Mouse (Mus musculus): Measurements from ENCODE around the gene 4930415O20Rik. TPM values are rescaled to one million over a fixed set of nuclear protein-coding genes. Genes with fewer than 3 reads are reported as not detected.
"Not testable (repeated sequence)": the region's sequence is repeated elsewhere in the genome, so short reads cannot be mapped to it uniquely, and the experiment has no call there.

The 4930415O20Rik gene
- total RNA-seq, 2 experiments from 2014 or later, result not detected

DNA sequence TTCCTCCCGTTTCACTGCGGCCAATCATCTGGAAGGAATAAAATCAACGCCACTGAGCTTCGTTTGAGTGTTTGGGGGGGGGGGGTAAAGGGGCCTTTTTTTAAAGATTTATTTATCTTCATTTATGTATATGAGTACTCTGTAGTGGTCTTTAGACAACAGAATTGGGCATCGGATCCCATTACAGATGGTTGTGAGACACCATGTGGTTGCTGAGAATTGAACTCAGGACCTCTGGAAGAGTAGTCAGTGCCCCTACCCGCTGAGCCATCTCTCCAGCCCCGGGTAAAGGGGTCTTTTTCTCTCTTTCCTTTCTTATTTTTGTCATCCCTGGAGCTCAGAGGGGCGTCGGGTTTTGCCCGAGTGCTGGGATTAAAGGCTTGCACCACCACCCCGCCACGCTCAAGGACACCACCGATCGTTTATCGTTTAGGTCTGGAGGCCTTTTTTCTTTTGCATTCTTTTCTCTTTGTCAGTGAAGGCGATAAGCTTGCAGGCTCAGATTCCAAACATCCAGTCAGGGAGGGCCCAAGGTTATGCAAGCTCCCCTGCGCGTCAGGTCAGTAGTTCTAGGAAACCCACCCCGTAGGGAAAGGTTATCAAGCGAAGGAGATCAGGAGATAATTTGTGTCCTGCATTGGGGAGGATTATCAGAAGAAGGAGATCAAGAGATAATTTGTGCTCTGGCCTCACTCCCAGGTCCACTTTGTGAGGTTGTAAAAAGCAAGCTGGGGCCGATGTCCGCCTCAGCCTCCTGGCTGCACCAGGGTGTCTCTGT lies 2.4 kb upstream of the 4930415O20Rik start:
- peak in 1 of 2 experiments; percentile 25 for DNase-seq (ENCODE audit: low spot score in 2 of 2)

DNA sequence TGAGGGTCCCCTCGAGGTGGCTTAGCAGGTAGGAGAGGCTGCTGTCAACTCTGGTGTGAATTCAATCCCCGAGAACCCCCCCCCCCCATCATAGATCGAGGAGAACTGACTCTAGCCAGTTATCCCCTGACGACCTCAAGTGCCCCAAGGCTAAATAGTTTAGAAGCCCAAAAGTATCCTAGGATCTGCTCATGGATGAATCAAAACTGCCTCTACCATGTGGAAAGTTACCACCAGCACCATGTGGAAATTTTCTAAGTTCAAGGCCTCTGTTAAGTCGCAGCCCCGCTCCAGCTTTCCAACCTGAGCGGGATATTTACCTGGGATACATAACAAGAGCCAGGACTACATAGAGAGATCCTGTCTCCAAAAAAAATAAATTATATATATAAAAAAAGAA lies 1.6 kb upstream of the 4930415O20Rik start:
- no peak for DNase-seq (ENCODE audit: low spot score in 2 of 2)

DNA sequence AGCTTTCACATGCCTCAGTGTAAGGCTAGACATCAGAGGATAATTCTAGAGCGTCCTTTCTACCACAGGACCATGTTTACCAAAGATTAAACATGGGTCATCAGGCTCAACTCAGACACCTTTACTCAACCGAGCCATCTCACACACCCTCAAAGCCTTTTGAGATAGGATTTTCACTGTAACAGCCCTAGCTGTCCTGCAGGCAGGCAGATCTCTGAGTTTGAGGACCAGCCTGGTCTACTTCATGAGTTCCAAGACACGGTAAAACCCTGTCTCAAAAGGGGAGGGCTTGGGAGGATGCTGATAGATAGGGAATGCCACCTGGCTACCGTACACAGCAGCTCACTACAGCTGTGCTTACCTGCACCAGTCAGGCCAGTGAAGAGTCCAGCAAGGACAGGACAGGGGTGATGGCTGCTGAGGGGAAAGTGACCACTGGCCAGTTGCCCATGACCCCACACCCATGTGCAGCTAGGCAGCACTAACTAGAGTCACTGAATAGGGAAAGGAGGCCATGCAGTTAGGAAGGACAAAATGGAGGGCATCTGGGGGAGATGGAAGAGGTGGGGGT lies 924 bp upstream of the 4930415O20Rik start:
- no peak for DNase-seq (ENCODE audit: low spot score in 2 of 2)

DNA sequence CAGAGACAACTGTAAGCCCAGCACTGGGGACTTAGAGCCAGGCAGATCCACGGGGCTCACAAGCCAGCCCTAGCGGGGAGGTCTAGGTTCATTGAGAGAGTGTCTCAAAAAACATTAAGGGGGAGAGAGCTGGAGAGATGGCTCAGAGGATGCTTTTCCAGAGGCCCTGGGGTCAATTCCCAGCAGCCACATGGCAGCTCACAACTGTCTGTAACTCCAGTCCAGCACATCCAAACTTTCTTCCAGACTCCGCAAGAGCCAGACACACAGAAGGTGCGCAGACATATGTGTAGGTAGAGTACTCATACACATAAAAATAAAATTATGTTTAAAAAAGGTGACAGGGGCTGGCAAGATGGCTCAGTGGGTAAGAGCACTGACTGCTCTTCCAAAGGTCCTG lies 2.5 kb downstream of the 4930415O20Rik start:
- no peak for DNase-seq (ENCODE audit: low spot score in 2 of 2)

DNA sequence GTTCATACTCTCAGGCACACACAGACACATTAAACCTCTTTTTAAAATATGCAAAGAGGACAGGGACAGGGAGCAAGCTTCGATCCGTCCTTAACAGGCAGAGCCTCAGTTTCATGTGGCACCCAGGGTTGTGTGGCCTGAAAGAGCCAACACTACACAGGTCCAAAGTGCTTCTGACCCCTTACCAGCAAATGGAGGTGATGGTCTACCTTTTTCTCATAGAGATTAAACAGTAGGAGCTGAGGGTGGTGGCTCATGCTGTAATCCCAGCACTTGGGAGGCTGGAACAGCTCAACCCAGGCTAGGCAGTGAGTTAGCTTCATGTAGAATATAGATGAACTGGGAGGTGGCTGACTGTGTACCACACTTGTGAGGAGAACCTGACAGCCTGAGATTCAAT lies 8.5 kb downstream of the 4930415O20Rik start:
- no peak for DNase-seq (ENCODE audit: low spot score in 2 of 2)

DNA sequence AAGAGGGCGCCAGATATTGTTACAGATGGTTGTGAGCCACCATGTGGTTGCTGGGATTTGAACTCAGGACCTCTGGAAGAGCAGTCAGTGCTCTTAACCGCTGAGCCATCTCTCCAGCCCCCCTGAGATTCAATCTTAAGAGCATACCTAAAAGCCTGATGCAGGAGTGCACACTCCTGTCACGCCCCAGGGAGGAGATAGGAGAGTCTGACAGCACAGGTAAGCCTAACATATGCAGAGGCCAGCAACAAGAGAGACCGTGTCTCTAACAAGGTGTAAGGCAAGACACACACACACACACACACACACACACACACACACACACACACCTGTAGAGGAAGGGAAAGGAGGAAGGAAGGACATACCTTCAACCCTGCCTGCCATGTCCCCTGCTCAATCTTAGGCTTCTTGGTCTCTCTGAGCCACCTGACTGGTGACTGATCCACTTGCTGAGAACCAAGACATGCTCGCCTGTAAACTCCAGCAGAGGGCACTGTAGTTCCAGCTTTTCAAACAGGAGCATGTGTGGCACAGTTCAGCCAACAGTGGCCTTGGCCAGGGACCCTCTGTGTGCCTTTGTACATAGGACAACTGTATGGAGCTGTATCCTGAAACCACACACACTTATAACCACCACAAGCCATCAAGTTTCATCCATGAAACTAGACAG lies 9.1 kb downstream of the 4930415O20Rik start:
- DNase-seq (ENCODE audit: low spot score in 2 of 2), result peak; percentile 63 to 89

DNA sequence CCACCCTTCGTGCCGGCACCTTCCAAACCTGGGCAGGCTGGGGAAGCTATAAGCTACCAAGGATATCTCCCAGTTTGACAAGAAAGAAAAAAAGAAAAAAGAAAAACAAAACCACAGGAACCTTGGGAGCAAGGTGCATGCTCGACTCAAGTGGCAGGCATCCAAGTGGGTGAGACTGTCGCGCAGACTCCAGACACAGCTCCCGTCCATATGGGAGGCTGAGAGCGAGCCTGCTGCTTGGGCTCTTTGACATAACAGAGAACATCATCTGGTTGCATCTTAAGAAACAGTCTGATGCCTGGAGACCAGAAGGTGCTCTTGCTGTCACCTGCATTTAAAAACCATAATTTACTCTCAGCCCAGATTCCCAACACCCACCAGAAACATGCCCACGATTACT lies 11.6 kb downstream of the 4930415O20Rik start:
- peak; percentile 22 to 65 for DNase-seq (ENCODE audit: low spot score in 2 of 2)

DNA sequence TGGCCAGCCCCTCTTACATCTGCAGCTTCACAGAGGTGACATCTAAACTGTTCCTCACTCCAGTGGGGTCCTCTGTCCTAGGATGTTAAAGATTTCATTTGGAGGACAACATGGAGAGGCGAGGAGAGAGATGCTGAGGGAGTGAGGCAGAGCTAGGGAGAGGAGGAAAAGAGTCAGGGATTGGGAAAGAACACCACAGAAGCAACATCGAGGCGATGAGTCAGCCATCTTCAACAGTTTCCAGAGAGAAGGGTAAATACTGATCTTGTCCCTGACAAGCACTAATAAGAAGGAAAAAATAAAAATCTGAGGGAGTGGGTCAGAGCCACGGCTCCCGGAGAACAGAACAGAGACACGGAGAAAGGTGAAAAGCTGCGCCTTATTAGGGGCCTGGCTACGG lies 12.2 kb downstream of the 4930415O20Rik start:
- DNase-seq (ENCODE audit: low spot score in 2 of 2), result no peak

DNA sequence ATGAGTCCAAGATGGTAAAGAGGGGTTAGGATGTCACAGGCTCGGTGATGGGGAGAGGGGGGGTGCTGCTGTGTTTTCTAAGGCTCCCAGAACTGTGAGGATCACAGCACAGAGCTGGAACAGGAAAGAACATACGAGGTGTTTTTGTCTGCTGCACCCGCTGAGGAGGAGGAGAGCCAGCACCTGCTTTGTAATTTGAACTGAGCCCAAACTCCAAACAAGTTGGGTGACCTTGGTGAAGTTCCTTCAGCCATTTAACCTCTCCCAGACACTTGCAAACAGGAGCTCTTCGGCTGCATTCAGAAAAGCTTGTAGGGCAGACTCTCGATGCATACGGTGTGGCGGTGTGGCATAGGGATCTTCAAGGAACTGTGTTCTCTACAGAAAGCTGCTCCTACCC lies 14.6 kb downstream of the 4930415O20Rik start:
- no peak for DNase-seq (ENCODE audit: low spot score in 2 of 2)

DNA sequence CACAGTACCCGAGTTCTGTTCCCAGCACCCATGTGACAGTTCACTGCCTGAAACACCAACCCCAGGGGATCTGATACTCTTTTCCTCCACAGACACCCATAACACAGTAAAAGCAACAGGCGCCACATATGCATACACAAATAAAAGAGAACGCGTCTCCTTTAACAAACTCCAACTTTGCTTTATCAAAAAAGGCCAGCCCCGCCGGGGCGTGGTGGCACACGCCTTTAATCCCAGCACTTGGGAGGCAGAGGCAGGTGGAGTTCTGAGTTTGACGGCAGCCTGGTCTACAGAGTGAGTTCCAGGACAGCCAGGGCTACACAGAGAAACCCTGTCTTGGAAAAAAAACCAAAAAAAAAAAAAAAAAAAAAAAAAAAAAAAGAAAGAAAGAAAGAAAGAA lies 15.3 kb downstream of the 4930415O20Rik start:
- not testable (repeated sequence) for DNase-seq (ENCODE audit: low spot score in 2 of 2)

DNA sequence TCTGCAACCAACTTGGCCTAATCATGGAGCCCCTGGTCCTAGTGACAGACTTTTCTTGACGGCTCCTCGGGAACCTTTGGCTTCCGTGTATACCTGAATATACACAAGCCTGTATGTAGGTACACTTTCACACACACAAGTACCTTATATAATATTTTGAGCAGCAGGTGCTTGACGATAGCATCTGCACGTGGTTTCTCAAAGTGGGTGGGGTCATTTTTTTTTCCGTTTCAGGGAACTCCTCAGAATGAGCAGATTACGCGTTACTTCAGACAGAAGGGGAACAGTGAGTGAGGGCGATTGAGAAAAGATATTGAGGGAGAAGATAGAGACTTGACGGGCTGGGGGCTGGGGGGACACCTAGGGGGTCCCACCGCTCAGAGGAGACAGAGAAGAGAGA lies 16.9 kb downstream of the 4930415O20Rik start:
- no peak for DNase-seq (ENCODE audit: low spot score in 2 of 2)

DNA sequence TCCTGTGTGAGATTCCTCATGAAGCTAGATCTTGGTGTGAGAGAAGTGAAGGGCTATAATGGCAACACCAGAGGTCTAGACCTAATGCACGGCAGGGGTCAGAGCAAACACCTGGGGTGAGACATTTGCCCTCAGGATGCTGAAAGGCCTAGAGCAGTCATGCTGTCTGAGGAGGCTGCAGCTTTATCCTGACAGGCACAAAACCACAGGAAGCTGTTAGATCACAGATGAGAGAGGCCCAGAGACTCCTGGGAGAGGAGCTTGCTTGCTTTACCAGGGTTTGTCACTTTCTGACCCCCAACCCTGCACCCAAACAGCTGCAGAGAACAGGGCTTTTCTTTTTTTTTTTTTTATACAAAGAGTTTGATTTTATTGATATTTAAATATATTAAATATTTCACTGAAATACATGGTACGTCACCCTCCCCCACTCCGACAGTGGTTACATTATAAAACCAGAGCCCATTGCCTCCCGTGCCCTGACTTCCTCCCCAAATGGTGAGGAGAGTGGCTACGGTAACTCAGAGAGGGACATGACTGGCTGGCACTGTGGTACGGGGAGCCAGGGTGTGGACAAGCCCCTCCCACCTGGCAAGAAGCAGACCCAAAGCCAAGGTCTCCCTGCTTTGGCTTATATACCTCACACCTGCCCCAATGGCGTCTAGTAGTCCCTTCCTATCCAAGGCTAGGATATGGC lies 19.0 kb downstream of the 4930415O20Rik start:
- no peak for DNase-seq (ENCODE audit: low spot score in 2 of 2)

DNA sequence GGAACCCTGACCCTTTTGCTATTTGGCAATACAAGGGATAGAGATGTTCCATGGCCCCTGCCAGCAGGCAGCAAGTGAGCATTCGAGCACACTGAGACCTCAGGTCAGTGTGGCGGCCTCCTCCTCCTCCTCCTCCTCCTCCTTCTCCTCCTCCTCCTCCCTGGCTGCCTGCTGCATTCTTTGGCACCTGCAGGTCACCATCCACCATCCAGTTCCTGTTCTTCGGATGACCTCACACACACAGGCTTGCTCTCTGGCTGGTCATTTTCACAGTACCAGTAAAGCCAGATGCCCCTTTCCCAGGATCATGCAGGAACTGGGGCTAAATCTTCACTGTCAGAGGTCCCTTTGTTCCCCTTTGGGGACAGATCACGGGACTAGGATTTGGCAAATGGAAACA lies 20.6 kb downstream of the 4930415O20Rik start:
- no peak for DNase-seq (ENCODE audit: low spot score in 2 of 2)

DNA sequence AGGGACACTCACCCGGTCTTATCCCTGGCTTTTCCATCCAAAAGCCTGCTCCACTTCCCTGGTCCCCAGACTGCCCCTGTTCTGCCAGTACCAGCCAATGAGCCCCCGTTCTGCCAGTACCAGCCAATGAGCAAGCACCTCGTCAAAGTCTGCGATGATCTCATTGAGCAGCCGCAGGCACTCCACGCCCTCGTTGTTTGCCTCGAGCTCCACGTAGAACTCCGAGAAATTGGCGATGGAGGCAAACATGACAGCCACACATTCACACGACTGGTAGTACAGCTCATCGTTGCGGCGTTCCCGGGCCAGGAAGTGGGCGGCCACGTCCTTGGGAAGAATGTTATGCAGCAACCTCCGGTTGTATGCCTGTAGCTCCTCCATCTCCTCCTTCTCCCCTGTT lies 23.4 kb downstream of the 4930415O20Rik start:
- peak; percentile 45 to 66 for DNase-seq (ENCODE audit: low spot score in 2 of 2)

DNA sequence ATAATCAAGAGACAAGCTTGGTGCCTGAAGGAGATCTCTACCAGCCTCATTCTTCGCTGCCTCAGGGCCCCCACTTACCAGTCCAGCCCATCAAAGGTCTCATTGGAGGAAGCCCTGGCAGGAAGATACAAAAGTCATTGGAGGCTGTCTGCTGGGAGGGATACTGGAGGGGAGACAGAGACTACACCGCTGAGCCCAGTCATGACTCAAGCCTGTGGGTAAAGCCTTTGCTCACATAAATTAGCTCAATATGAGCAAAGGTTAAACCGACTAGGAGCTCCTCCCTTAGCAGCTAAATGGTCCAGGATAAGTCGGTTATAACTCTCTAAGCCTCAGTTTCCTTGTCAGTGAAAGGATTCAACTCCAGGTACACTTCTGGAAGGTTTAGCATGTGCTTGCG lies 24.2 kb downstream of the 4930415O20Rik start:
- no peak for DNase-seq (ENCODE audit: low spot score in 2 of 2)

DNA sequence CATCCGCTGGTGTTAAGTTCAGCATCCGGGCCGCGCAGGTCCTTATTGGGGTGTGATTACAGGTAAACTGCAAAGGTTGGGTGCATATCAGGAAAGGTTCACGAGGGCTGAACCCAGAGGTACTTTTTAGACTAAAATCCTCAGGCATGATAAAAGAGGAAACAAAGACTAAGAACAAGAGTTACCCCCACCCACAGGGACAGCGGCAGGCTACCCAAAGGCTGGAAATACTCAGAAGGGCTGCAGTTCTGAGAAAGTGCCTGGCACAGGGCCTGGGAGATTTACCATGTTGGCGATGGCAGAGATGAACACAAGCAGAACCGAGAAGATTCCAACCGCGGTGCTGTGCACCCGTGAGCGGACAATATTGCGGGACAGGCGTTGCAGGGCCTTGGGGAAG lies 25.8 kb downstream of the 4930415O20Rik start:
- DNase-seq (ENCODE audit: low spot score in 2 of 2), result no peak

DNA sequence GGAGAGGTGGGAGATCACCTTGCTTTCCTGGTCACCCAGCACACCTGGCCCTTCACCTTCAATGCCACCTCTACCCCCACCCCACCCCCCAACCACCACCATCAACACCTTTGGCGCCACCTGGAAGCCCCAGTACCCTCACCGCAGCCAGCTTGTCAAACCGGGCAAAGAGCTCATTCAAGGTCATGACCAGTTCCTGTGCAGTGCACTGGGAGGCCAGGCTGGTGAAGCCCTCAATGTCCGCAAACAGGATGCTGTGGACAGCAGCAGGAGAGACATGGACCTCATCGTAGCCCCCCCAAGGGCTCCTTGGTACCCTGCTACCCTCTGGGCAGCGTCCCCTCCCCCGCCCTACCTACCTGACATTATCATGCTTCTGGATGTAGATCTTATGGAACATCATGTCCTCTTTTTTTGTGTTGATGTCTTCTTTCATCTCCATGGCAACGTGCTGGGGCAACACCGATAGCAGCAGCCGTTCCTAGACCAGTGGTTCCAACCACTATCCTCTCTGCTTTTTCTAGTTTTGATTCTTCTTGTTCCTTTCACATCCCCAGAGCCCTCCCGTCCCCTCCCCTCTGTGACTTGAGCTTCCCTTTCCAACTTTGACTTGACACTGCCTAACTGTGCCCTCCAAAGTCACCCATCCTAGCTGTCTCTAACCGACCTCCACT lies 29.4 kb downstream of the 4930415O20Rik start:
- no peak for DNase-seq (ENCODE audit: low spot score in 2 of 2)

DNA sequence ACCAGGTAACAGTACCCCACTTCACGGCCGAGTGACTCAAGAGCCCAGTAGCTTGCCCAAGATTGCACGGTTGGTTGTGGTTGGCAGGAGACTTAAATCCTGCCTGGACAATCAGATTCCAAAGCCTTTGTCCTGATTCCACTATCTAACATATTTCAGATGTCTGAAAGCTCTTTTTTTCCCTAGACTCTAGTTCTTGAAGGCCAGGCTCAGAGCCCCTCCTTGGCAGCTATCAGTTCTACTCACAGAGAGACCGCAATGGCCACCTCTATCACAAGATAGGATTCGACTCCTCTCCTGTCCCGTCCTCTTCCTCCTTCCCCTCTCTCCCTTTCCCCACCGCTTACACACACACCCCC lies 31.0 kb downstream of the 4930415O20Rik start:
- no peak for DNase-seq (ENCODE audit: low spot score in 2 of 2)

DNA sequence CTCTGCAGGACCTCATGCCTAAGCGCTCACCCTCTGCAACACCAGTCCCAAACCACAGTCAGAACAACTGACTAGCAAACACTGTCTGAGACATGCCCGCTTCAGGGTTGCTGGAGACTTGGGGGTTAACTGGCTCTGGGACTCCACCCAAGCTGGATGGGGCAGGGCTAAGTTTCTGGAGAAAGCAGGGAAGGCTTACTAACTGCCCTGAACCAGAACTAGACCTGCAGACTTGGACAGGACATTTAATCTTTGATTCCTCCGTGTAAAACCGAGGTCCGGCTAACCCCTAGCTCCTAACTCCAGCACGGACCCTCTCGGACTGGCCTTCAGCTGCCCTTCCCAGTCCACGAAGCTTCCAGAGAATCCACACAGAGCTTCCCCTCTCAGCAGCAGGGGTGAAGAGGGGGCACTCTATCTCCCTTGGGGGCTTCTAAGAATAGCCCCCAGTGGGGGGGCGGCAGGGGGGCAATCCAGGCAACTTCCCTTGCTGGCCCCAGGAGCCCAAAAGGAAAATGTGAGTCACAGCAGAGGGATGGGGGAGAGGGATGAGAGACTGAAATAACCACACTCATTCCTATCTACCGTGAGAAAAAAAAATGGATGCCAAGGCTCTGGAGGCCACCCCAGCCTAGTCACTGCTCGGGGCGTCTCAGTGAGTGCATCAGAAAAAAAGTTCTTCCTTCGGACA lies 31.5 kb downstream of the 4930415O20Rik start:
- DNase-seq (ENCODE audit: low spot score in 2 of 2), result no peak

DNA sequence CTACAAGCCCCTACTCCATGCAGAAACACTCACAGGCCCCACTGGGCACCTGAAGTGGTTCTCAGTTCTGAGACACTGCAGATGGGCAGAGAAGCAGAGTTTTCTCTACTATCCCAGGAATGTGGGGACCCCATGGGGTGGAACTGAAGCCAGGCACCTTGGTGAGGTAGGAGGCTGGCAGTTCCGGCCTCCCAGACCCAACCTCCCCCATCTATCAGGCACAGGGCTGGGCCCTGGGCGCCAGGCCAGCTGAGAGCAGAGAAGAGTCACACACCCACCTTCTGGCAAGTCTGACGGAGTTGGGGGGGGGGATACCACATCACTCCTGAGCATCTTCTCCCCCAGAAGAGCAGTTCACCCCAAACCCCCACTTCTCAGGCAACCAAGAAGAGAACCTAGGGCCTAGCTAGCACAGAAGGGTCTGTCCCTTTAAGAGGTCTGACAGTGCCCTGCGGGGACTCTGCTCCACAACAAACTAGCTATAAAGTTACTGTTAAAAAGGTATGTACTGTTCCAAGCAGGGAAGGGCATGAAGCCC lies 32.2 kb downstream of the 4930415O20Rik start:
- no peak for DNase-seq (ENCODE audit: low spot score in 2 of 2)

Data from layer of hippocampus, adult 18-20 months (tissue).